Mouse (Mus musculus) kidney, postnatal 0 days (tissue): ENCODE measurements around the gene Gpr157. TPM values are rescaled to one million over a fixed set of nuclear protein-coding genes. Genes with fewer than 3 reads are reported as not detected.

Source experiments
- ATAC-seq: fragments of 200-750 bp; cut with Nextera tagmentation; replicated peaks from 2 replicates; pipeline ENCODE4 v1.8.0; 2017; ENCODE audit warnings: low read depth, moderate number of reproducible peaks, moderate TSS enrichment, moderate library complexity; ENCODE audit not compliant: low FRiP score
- DNase-seq: peaks from one replicate; pipeline ENCODE4 v3.0.0-alpha.2; 2016; ENCODE audit warnings: low spot score
- H3K27ac ChIP-seq: fragments of 300-500 bp; sonication (generic); 2 replicates; pipeline ENCODE4 v1.5.1; 2014; ENCODE audit warnings: mild to moderate bottlenecking
- H3K27me3 ChIP-seq: fragments of 300-500 bp; sonication (generic); 2 replicates; pipeline ENCODE4 v1.6.1; 2014; ENCODE audit warnings: low read length, mixed read lengths; ENCODE audit not compliant: insufficient read depth
- H3K36me3 ChIP-seq: fragments of 300-500 bp; sonication (generic); 2 replicates; pipeline ENCODE4 v1.6.1; 2014; ENCODE audit warnings: low read length, mixed read lengths; ENCODE audit not compliant: insufficient read depth
- H3K4me1 ChIP-seq: fragments of 300-500 bp; sonication (generic); replicated peaks from 2 replicates; pipeline ENCODE4 v1.6.1; 2014; ENCODE audit warnings: antibody characterized with exemption, low read length, mixed read lengths; ENCODE audit not compliant: insufficient read depth
- H3K4me2 ChIP-seq: fragments of 300-500 bp; sonication (generic); 2 replicates; pipeline ENCODE4 v1.6.1; 2014; ENCODE audit warnings: mild to moderate bottlenecking, low read length, moderate library complexity, mixed read lengths
- H3K4me3 ChIP-seq: fragments of 300-500 bp; sonication (generic); replicated peaks from 2 replicates; pipeline ENCODE4 v1.5.1; 2014; ENCODE audit warnings: low read depth, low read length
- H3K9ac ChIP-seq: fragments of 300-500 bp; sonication (generic); 2 replicates; pipeline ENCODE4 v1.6.1; 2014; ENCODE audit warnings: low read depth, low read length
- H3K9me3 ChIP-seq: fragments of 300-500 bp; sonication (generic); replicated peaks from 2 replicates; pipeline ENCODE4 v1.6.1; 2016; ENCODE audit warnings: low read length, inconsistent platforms, mixed read lengths
- CTCF ChIP-seq: IDR thresholded peaks from 2 replicates; pipeline ENCODE4 v1.5.1; 2016; ENCODE audit warnings: antibody characterized with exemption, low read depth, mild to moderate bottlenecking, moderate library complexity
- WGBS: fragments of 180-500 bp; shearing (Covaris S2); extraction: QIAGEN DNeasy Blood & Tissue Kit; methylation state at CpG from one replicate; pipeline ENCODE4 v1.1.7; 2014; 5-methylcytosine and 5-hydroxymethylcytosine counted together
- polyA plus RNA-seq: library from polyadenylated mRNA; unstranded; fragments of >200 nt; fragmentation: Nextera tagmentation; extraction: Ambion mirVana; gene quantifications from 2 replicates; pipeline ENCODE4 v1.2.1, GENCODE M21; 2015

Gene Gpr157
- polyA plus RNA-seq, 1 experiment from 2014 or later, result 0.18 TPM

GRCm38 (mm10) chr4:150114505-150115061 lies 27.4 kb downstream of the Gpr157 start:
- WGBS, result 79% methylated on average over 26 of the region's 26 CpGs
- Histone ChIP-seq H3K27ac (no peak overlapping the region), H3K9me3 (no peaks in the 10 kb centered on the region), H3K4me3 (no peak overlapping the region), H3K36me3 (no peaks in the 10 kb centered on the region), H3K27me3 (no peaks in the 10 kb centered on the region), H3K4me2 (no peak overlapping the region), H3K9ac (no peak overlapping the region), H3K4me1 (0 out of 2 replicates have a peak, but pooled peaks cover 4% of the 10 kb centered on the region)
- TF ChIP-seq CTCF, result no peak
- DNase-seq (no peak), ATAC-seq (peak; percentile 81)

- ATAC-seq (no peak), DNase-seq (peak; percentile 66)
- Histone ChIP-seq H3K9me3 (no peaks in the 10 kb centered on the region), H3K4me3 (no peak overlapping the region), H3K27me3 (no peaks in the 10 kb centered on the region), H3K27ac (no peak overlapping the region), H3K9ac (no peak overlapping the region), H3K4me2 (no peak overlapping the region), H3K36me3 (no peaks in the 10 kb centered on the region), H3K4me1 (peaks cover 7% of the 10 kb centered on the region; the same call in 1 of the 2 replicates)
- TF ChIP-seq CTCF, result peak; percentile 43; the same call in 1 of the 2 replicates
- WGBS, result 39% methylated on average over 5 of the region's 5 CpGs
Measured at GRCm38 (mm10) chr4:150117311-150117710, 30.1 kb downstream of the Gpr157 start.

GRCm38 (mm10) chr4:150118163-150118562 lies 31.0 kb downstream of the Gpr157 start:
- ATAC-seq (no peak), DNase-seq (no peak)
- H3K9me3 ChIP-seq, result no peaks in the 10 kb centered on the region
- no peak overlapping the region for H3K27ac ChIP-seq
- H3K9ac ChIP-seq, result no peak overlapping the region
- no peak overlapping the region for H3K4me2 ChIP-seq
- no peak for TF ChIP-seq CTCF
- 67% methylated on average over 6 of the region's 6 CpGs for WGBS
- no peak overlapping the region for H3K4me3 ChIP-seq
- H3K36me3 ChIP-seq, result no peaks in the 10 kb centered on the region
- no peaks in the 10 kb centered on the region for H3K27me3 ChIP-seq
- peaks cover 7% of the 10 kb centered on the region; the same call in 1 of the 2 replicates for H3K4me1 ChIP-seq

GRCm38 (mm10) chr4:150119055-150119454 lies 31.9 kb downstream of the Gpr157 start, which contains the start of gene Slc2a5:
Gene Slc2a5, plus strand, starts transcription at chr4:150119283.
- no peak for ATAC-seq
- Histone ChIP-seq H3K27ac (peak within 1 kb of the TSS; percentile 27; the same call in 1 of the 2 replicates), H3K36me3 (no peaks in the 10 kb centered on the region), H3K27me3 (no peaks in the 10 kb centered on the region), H3K4me1 (peaks cover 7% of the 10 kb centered on the region; the same call in 1 of the 2 replicates), H3K4me3 (no peak within 1 kb of the TSS), H3K4me2 (peak within 1 kb of the TSS; percentile 34), H3K9ac (no peak within 1 kb of the TSS), H3K9me3 (no peaks in the 10 kb centered on the region)
- WGBS, result 7% methylated on average over 15 of the region's 15 CpGs
- no peak for TF ChIP-seq CTCF
- DNase-seq, result peak; percentile 51

GRCm38 (mm10) chr4:150119640-150120039 lies 32.5 kb downstream of the Gpr157 start:
- 0 out of 2 replicates have a peak overlapping the region, but pooled peaks have one; percentile 27 for H3K27ac ChIP-seq
- no peak overlapping the region for H3K9ac ChIP-seq
- H3K9me3 ChIP-seq, result no peaks in the 10 kb centered on the region
- no peak overlapping the region for H3K4me3 ChIP-seq
- no peaks in the 10 kb centered on the region for H3K27me3 ChIP-seq
- 16% methylated on average over 14 of the region's 14 CpGs for WGBS
- DNase-seq (peak; percentile 64), ATAC-seq (peak; percentile 34; the same call in 1 of the 2 replicates)
- TF ChIP-seq CTCF, result no peak
- peak overlapping the region; percentile 34 for H3K4me2 ChIP-seq
- no peaks in the 10 kb centered on the region for H3K36me3 ChIP-seq
- peaks cover 7% of the 10 kb centered on the region; the same call in 1 of the 2 replicates for H3K4me1 ChIP-seq

- DNase-seq (no peak), ATAC-seq (peak; percentile 19; the same call in 1 of the 2 replicates)
- no peaks in the 10 kb centered on the region for H3K27me3 ChIP-seq
- peaks cover 7% of the 10 kb centered on the region; the same call in 1 of the 2 replicates for H3K4me1 ChIP-seq
- H3K36me3 ChIP-seq, result no peaks in the 10 kb centered on the region
- no peak for TF ChIP-seq CTCF
- no peak overlapping the region for H3K9ac ChIP-seq
- 25% methylated on average over 15 of the region's 15 CpGs for WGBS
- peak overlapping the region; percentile 2; the same call in 1 of the 2 replicates for H3K27ac ChIP-seq
- no peaks in the 10 kb centered on the region for H3K9me3 ChIP-seq
- H3K4me2 ChIP-seq, result 0 out of 2 replicates have a peak overlapping the region, but pooled peaks have one; percentile 0
- no peak overlapping the region for H3K4me3 ChIP-seq
Measured at GRCm38 (mm10) chr4:150120173-150120833, 33.1 kb downstream of the Gpr157 start.
